27 mouse cellular contexts compared by ENCODE assay signal in the genomic region with DNA sequence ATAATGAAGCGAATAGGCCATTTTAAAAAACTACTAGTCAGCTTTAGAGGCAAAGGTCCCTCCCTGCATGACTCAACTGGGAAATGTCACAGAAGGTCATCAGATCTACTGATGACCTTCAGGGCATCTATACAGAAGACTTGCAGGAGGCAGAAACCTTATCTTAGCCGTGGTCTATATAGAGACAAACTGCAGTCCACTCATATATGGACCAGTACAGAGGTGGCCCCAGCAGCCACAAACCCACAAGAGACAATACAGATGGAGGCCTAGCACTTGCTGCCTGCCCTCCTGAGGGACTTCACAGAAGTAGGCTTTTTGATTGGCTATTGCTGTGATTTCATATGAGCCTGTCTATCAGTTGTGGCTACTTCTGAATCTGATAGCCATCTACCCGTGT.
"Had no signal": no experiment of that assay in that cellular context is flagged by ENCODE, and none has a peak within 500 bp of the region (broad histone marks: within the 10 kb centered on the region; RNA-seq: fewer than 3 reads in every experiment).

No protein-coding gene starts in this region.

- H3K9ac ChIP-seq: heart, embryonic 13.5 days; heart, embryonic 15.5 days; hindbrain, embryonic 13.5 days; hindbrain, embryonic 15.5 days; intestine, embryonic 15.5 days; kidney, embryonic 15.5 days; limb, embryonic 13.5 days; limb, embryonic 15.5 days; liver, embryonic 12.5 days; liver, embryonic 14.5 days had no signal

- H3K27me3 ChIP-seq: heart, embryonic 13.5 days; heart, embryonic 15.5 days; hindbrain, embryonic 13.5 days; hindbrain, embryonic 15.5 days; intestine, embryonic 15.5 days; kidney, embryonic 15.5 days; limb, embryonic 13.5 days; limb, embryonic 15.5 days; liver, embryonic 12.5 days had no signal

- H3K4me2 ChIP-seq: heart, embryonic 11.5 days; heart, embryonic 13.5 days; heart, embryonic 15.5 days; hindbrain, embryonic 13.5 days; hindbrain, embryonic 15.5 days; intestine, embryonic 15.5 days; kidney, embryonic 15.5 days; limb, embryonic 13.5 days; limb, embryonic 15.5 days; liver, embryonic 12.5 days had no signal

- H3K27ac ChIP-seq: heart, embryonic 13.5 days; heart, embryonic 15.5 days; hindbrain, embryonic 13.5 days; hindbrain, embryonic 15.5 days; hindbrain, postnatal 0 days; intestine, embryonic 15.5 days; kidney, embryonic 15.5 days; kidney, postnatal 0 days; left cerebral cortex, adult 2 months; limb, embryonic 13.5 days; limb, embryonic 15.5 days; liver, embryonic 12.5 days; liver, embryonic 14.5 days had no signal

- H3K36me3 ChIP-seq: heart, embryonic 13.5 days; heart, embryonic 15.5 days; hindbrain, embryonic 13.5 days; hindbrain, embryonic 15.5 days; intestine, embryonic 15.5 days; kidney, embryonic 15.5 days; limb, embryonic 13.5 days; limb, embryonic 15.5 days; liver, embryonic 12.5 days had no signal

- H3K4me1 ChIP-seq: heart, embryonic 13.5 days; intestine, embryonic 15.5 days; liver, embryonic 12.5 days had no signal

- H3K4me3 ChIP-seq: heart, embryonic 13.5 days; heart, embryonic 15.5 days; hindbrain, embryonic 13.5 days; hindbrain, embryonic 15.5 days; intestine, embryonic 15.5 days; kidney, embryonic 15.5 days; left cerebral cortex, adult 2 months; limb, embryonic 13.5 days; limb, embryonic 15.5 days; liver, embryonic 12.5 days had no signal

- H3K9me3 ChIP-seq: heart, embryonic 13.5 days; heart, embryonic 15.5 days; hindbrain, embryonic 15.5 days; intestine, embryonic 15.5 days; kidney, embryonic 15.5 days; limb, embryonic 13.5 days; limb, embryonic 15.5 days; liver, embryonic 12.5 days had no signal

- DNase-seq: gastrocnemius, postnatal 14 days; gastrocnemius, postnatal 36 days; heart, adult 18-20 months; heart, postnatal 14 days; heart, postnatal 36 days; kidney, adult 11 months; kidney, adult 2 months; kidney, adult 9 months; kidney, postnatal 14 days; kidney, postnatal 36 days; layer of hippocampus, adult 9-11 months; left cerebral cortex, postnatal 4 days had no signal

- ATAC-seq: hindbrain, postnatal 0 days; inflammation-experienced regulatory T-cells, adult 6 months; intestine, embryonic 15.5 days; liver, embryonic 12.5 days had no signal
